Mouse (Mus musculus): ENCODE measurements around the gene Eml3.

DNA sequence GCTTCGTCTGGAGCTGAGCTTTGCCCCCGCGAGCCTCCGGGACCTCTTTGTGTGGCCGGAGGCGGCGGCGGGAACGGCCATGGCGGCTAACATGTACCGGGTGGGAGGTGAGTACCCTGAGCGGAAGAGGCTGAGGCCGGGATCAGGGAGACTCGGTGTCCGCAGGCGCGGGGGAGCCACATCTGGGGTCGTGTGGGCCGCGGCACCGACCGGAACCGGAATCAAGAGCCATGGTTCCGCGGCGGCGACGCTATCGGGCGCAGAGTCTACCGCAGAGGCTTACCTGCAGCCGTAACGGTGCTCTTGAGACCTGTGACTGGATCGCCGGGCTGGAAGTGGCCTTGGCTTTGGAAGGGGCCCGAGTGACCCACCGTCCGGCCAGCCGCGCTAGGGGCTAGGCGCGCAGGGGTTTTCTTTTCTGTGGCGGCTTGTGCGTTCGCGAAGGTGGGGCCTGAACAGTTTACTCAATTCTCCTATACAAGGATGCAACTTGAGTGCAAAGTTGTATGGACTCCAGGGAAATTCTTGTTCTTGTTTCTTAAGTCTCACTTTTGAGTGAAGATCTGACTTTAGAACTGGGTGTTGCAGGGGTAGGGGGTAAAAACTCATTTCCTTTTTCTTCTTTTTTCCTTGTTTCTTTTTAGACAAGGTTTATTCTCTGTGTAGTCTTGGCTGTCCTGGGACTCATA, 13.1 kb downstream of the Eml3 start:
- TF ChIP-seq POLR2A (IDR thresholded peaks at IDR 0.05; ENCODE audit: control insufficient read depth, low read depth, low read length) (no peak), CTCF (IDR thresholded peaks at IDR 0.05; ENCODE audit: control insufficient read depth, insufficient read depth, insufficient replicate concordance, low read depth, low read length) (no peak)
